Mouse (Mus musculus) brown adipose tissue, adult 24 weeks (tissue): ENCODE results near the gene Gm17359. TPM values are rescaled to one million over a fixed set of nuclear protein-coding genes. Genes with fewer than 3 reads are reported as not detected.

Experiments
- H3K27ac ChIP-seq: fragments of 200-500 bp; replicated peaks from 2 replicates; pipeline ENCODE4 v1.5.1; 2012; ENCODE audit warnings: low read depth, mild to moderate bottlenecking, low read length
- H3K4me1 ChIP-seq: fragments of 200-500 bp; 2 replicates; pipeline ENCODE4 v1.6.1; 2012; ENCODE audit warnings: low read length, mixed read lengths; ENCODE audit not compliant: control insufficient read depth, insufficient read depth, insufficient read length
- H3K4me3 ChIP-seq: fragments of 200-500 bp; 2 replicates; pipeline ENCODE4 v1.5.1; 2012; ENCODE audit warnings: low read depth, mild to moderate bottlenecking, low read length, moderate library complexity; ENCODE audit not compliant: insufficient read depth
- polyA plus RNA-seq: library from polyadenylated mRNA; stranded (reverse); fragments of >200 nt; gene quantifications from 2 replicates; pipeline ENCODE4 v1.2.4, GENCODE M21; 2012; ENCODE audit not compliant: missing spikeins, insufficient read depth, insufficient read length

Gm17359 gene
- polyA plus RNA-seq, 1 experiment = not detected

- H3K4me1 ChIP-seq = no peaks in the 10 kb centered on the region
- no peak overlapping the region for H3K4me3 ChIP-seq
- H3K27ac ChIP-seq = no peak overlapping the region
These were observed 163.8 kb downstream of the Gm17359 start for GRCm38 (mm10) chr3:79500279-79500678.

- H3K27ac ChIP-seq = no peak overlapping the region
- H3K4me3 ChIP-seq = no peak overlapping the region
- H3K4me1 ChIP-seq = no peaks in the 10 kb centered on the region
These were observed 164.8 kb downstream of the Gm17359 start for GRCm38 (mm10) chr3:79501166-79501728.

Other genes with a start within 250 kb of the Gm17359 start
- gene Rapgef2, start 50.1 kb upstream of the Gm17359 start, polyA plus RNA-seq = 6.6 and 8.9 TPM in 2 replicates
- 2.7 and 4.2 TPM in 2 replicates for gene Fnip2, start 231.1 kb downstream of the Gm17359 start, polyA plus RNA-seq